In genomic region chr1:131641565-131641964, GRCm38 (mm10) we compare ENCODE assay signal across 25 mouse cellular contexts. TPM values are rescaled to one million over a fixed set of nuclear protein-coding genes. Genes with fewer than 3 reads are reported as not detected.
"Had no signal": no experiment of that assay in that cellular context is flagged by ENCODE, and none has a peak within 500 bp of the region (broad histone marks: within the 10 kb centered on the region; RNA-seq: fewer than 3 reads in every experiment).

No protein-coding gene starts in this region.

- ATAC-seq: midbrain, embryonic 16.5 days had no signal

- H3K4me1 ChIP-seq: midbrain, embryonic 10.5 days; midbrain, embryonic 12.5 days; neural tube, embryonic 13.5 days; neural tube, embryonic 15.5 days had no signal

- H3K4me3 ChIP-seq: midbrain, embryonic 10.5 days; midbrain, embryonic 12.5 days; myocyte; neural tube, embryonic 13.5 days; neural tube, embryonic 15.5 days had no signal

- H3K9ac ChIP-seq: lung, embryonic 14.5 days; midbrain, embryonic 12.5 days; neural tube, embryonic 13.5 days; neural tube, embryonic 15.5 days had no signal

- DNase-seq: lung, adult 18-20 months; lung, embryonic 14.5 days; lung, postnatal 10 days; lung, postnatal 4 days; midbrain, embryonic 14.5 days; retina, postnatal 1 day; right cerebral cortex, adult 18-20 months; right cerebral cortex, postnatal 25 days; right cerebral cortex, postnatal 4 days; spleen, adult 18-20 months; thymus, adult 18-20 months; thymus, postnatal 14 days; thymus, postnatal 36 days had no signal

- H3K27ac ChIP-seq: midbrain, embryonic 10.5 days; midbrain, embryonic 12.5 days; neural tube, embryonic 13.5 days; neural tube, embryonic 15.5 days had no signal

- H3K4me2 ChIP-seq: lung, embryonic 14.5 days; midbrain, embryonic 12.5 days; neural tube, embryonic 13.5 days; neural tube, embryonic 15.5 days had no signal

- H3K36me3 ChIP-seq: midbrain, embryonic 10.5 days; midbrain, embryonic 12.5 days; neural tube, embryonic 13.5 days; neural tube, embryonic 15.5 days had no signal

- H3K27me3 ChIP-seq: midbrain, embryonic 12.5 days; neural tube, embryonic 13.5 days; neural tube, embryonic 15.5 days had no signal

- H3K9me3 ChIP-seq: midbrain, embryonic 10.5 days; midbrain, embryonic 12.5 days; neural tube, embryonic 13.5 days; neural tube, embryonic 15.5 days had no signal

RNA-seq across cellular contexts. Expression of gene Ctse, which starts 3.5 kb away (rescaled TPM):
- polyA plus RNA-seq: midbrain, embryonic 10.5 days; midbrain, embryonic 14.5 days; midbrain, embryonic 16.5 days; myocyte; neural tube, embryonic 13.5 days; neural tube, embryonic 15.5 days had no signal

RNA-seq across cellular contexts. Expression of gene Avpr1b, which starts 42.5 kb away (rescaled TPM):
- total RNA-seq: megakaryocyte, adult 5-6 weeks; megakaryocyte-erythroid progenitor cell, adult 5-6 weeks had no signal
- polyA plus RNA-seq: lung, embryonic 14.5 days; lung, embryonic 16.5 days; midbrain, embryonic 10.5 days; midbrain, embryonic 12.5 days; midbrain, embryonic 14.5 days; midbrain, embryonic 16.5 days; myocyte; neural tube, embryonic 11.5 days; neural tube, embryonic 13.5 days; neural tube, embryonic 15.5 days; stomach, embryonic 14.5 days; thymus, postnatal 0 days had no signal
